Mouse (Mus musculus) adrenal gland, postnatal 10 days (tissue): ENCODE measurements around the gene Pex10. TPM values are rescaled to one million over a fixed set of nuclear protein-coding genes. Genes with fewer than 3 reads are reported as not detected.

Source experiments
- DNase-seq: peaks from one replicate; pipeline ENCODE4 v3.0.0; 2021; ENCODE audit warnings: mixed read lengths
- total RNA-seq, 2 experiments: library from RNA; stranded (reverse); gene quantifications; 2 replicates each; pipeline ENCODE4 v1.2.3; 2021

Gene Pex10
- total RNA-seq, 2 experiments from 2014 or later: 21.8 to 30.1 TPM

DNA sequence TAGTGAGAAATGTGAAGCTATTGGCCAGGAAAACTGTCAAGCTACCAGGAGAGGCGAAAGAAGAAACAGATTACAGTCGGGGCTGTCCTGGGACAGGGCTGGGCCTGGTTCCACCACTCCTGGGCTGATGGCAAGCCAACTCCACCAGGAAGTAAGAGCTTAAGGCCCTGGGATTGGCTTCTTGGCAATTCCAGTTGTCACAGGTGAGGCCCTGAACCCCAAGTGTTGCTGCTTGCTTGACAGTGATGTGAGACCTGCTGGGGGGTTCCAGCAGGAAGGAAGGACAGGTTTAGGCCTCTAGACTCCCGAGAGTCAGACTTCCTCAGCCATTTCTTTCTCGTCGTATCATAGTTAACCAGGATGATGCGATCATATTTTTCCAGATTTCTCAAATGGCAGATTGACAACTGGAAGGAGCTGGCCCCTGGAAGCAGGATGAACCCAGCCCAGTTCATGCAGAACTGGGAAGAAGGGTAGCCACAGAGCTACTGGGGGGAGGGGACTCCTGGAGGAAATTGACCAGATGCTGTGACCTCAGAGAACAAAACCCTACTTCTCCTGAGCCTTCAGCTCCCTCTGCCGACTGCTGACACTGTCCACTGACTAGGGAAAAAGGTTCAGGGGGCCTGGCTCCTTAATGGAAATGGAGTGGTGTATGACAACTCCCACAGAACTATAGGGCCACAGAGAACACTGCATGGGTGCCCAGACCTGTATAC, 26.8 kb downstream of the Pex10 start:
- no peak for DNase-seq

DNA sequence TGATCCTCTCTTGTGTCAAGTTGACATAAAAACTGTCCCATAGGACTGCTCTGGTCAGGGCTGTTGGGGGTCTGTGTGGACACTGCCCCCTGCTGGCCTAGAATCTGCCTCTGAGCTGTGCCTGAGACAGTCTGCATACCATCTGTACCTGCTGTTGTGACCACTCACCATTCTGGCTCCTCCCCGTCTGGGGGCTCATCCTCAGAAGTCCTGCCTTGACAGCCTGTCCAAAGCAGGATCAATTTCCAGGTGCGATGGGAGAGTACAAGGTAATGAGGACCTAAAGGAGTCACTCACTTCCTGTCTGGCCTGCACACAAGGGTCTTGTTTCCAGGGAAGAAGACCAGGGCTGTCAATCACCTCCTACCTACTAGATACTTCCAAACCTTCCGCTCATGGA, 27.7 kb downstream of the Pex10 start:
- peak; percentile 67 for DNase-seq

DNA sequence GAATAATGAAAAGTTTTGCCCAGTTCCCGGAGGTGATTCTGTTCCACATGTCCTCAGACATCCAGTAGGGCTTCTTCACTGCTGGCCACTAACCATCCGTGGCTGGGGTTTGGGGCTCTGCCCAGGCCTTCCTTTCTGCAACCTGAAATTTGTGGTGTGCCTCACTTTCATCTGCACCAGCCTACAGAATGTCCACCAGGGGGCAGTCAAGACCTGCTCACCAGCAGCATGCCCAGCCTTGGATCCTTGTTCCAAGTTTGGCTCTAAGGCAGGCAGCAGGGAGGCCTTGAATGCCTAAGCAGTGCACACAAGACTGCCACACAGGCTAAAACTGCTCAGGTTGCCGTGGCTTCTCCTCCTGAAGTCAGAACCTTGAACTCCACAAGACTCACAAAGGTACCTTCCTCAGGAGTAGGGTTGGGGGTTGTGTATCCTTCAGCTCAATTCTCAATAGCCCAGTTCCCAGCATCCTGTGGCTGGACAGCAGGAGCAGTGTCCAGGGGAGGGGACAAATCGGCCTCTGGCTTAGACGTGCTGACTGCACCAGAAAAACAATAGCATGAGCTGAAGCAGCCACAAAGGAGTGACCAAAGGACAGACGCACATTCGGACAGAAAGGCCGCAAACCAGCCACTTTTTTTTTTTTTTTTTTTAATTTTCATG, 28.6 kb downstream of the Pex10 start:
- peak; percentile 91 for DNase-seq

DNA sequence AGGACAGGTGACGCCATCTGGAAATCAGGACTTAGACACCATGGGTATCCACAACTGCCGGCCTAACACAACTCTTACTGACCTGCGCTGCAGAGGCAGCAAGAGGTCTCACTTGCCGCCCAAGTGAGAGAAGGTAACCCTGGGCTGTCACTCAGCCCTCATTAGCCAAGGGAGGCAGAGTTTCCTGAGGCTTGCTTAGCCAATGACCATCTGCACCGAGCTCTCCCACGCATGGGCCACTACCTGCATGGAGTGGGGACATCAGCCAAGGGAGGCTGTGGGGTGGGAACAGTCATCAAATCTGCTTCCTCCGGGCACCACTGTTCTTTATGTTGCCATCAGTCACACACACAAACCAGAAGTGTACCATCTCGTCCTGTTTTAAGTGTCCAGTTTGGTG, 29.2 kb downstream of the Pex10 start:
- no peak for DNase-seq

DNA sequence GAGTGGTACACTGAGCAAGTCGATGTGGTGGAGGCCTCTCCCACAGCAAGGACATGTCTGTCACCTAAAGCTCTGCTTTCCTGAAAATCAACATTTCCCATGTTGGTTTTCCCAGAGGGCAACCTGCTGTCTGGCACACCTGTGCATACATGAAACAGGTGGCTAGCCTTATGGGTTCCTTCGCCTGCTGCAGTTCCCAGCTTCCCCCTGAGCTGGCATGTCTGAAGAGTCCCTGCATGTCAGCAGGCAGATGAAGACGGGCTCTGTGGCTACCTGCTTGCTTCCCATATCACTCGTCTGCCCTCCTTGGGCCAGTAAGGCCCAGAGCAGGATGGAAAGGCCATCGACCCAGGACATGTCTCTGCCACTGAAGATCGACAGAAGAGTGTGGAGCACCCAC, 30.6 kb downstream of the Pex10 start:
- DNase-seq: no peak

DNA sequence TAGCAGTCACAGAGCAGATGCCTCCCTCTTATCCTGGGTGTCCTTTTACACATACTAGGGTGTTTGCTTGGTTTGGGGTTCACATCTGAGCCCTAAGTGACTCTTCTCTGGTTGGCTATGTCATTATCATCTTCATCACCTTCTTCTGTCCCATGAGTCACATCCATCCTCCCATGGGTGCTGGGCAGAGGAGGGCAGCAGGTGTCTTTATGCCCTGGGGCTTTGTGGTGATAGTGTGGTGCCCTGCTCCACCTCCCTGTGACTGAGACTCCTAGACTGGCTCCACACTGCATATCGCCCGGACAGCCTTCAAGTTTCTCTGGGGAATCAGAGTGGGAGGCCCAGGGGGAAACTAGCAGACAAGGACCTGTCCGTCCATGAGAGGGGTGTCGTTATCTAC, 31.8 kb downstream of the Pex10 start:
- DNase-seq: no peak

DNA sequence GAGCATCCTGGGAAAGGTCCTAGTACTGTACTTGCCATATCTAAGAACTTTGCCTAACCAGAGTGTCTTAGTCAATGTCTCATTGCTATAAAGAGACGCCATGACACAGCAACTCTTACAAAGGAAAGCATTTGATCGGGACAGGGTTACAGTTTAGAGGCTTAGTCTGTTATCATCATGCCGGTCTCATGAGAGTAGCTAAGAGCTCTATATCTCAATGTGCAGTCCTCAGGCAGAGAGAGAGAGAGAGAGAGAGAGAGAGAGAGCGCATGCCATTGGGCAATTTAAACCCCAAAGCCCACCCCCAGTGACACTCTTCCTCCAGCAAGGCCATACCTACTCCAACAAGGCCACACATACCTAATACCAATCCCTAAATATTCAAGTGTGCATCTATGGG, 41.1 kb downstream of the Pex10 start:
- no peak for DNase-seq

DNA sequence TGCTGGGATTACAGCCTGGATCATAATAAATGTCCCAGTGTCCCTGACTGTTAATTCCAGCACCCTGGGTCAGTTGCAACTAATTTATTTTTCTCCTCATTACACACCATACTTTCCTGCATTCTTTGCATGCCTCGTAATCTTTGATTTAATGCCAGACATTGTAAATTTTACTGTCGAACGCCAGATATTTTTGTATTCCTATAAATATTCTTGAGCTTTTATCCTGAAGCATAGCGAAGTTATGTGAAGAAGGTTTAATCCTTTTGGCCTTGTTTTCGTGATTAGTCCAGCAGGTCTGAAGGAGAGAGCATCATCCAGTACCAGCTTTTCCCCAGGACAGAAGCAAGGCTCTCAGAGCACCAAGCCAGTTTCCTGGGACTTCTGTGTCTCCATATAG, 42.7 kb downstream of the Pex10 start:
- DNase-seq: no peak

DNA sequence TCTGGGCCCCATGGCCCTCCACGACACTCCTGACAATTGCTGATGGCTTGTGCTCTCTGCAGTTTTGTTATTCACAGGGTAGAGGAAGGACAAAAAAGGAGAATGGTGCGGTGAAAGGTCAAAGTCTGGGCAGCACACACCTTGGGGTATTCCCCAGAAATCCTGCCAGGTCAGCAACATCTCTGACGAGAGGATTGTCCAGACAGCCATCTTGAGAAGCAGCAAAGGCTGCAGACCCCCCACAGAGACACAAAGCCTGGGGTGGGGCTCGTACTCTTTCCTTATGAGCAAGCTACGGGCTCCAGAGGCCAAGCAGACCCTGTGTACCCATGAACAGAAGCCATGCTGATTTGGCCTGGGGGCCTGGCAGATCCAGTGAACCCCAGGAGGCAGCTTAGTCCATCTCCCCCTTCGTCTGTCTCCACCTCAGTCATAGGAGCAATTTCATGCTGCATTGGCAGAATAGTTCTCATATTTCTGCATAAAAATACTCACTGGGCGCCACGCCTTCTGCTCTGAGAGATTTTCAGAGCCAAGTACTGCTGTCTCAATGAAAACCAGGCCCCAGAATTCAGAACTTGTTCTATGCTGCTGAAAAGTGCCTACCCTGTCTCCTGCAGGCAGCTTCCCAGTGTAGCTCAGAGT, 47.1 kb downstream of the Pex10 start:
- no peak for DNase-seq

DNA sequence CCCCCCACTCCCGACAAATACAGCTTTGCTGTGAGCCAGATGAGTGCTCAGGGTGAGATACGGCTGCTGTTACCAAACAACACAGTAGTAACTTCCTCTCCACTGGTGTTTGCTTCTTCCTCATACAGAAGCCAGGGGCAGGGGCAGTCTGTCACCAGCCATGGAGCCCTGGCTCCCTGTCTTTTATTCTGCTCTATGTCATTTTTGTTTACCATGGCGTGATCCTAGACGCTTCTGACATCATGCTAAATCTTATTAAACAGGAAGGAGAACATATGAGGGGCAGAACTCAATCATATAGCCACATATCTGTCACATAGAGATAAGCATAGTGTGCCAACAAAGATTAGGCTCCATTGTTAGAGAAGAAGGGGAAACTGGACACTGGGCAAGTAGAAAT, 49.8 kb downstream of the Pex10 start:
- DNase-seq: no peak

DNA sequence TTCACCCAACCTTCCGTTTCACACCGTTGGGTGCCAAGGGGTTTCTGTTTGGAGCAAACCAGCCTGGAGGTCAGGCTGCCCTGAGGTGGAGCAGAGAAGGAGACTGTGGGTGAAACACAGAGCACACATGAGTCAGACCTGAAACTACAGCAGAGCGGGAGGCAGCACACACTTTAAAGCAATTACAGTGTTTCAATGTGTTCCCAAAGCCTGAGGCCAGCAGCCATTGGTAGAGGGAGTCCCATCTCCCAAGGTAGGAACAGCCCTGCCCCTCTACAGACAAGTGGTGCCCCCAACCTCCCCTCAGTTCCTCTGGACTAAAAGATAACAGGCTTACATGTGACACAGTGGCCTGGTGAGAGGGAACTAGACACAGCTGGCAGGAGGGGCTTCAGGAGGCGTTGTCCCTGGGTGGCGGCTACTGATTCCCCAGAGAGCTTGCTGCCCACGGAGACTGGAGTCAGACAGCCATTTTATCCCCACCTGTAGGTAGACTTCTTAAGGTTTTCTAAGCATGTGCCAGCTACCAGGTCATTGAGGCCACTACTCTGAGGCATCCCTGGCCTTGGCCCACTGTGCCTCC, 50.7 kb downstream of the Pex10 start:
- DNase-seq: no peak

DNA sequence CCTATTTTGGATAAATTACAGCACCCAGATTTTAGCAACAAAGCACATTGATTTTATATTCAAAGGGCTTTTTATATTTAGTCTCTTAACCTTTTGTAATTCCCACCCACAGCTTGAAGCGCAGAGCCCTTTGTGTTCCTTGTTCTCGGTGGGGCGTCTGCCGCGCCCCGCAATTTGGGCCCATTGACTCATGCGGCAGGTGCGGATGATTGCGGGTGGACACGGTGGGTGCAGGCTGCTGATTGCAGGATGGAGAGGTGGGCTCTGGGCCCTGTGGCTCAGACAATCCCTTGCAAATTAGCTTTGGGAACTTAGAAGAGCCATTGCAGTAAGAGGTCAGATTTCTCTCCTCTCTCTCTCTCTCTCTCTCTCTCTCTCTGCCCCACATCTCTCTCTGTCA, 51.5 kb downstream of the Pex10 start:
- DNase-seq: no peak

DNA sequence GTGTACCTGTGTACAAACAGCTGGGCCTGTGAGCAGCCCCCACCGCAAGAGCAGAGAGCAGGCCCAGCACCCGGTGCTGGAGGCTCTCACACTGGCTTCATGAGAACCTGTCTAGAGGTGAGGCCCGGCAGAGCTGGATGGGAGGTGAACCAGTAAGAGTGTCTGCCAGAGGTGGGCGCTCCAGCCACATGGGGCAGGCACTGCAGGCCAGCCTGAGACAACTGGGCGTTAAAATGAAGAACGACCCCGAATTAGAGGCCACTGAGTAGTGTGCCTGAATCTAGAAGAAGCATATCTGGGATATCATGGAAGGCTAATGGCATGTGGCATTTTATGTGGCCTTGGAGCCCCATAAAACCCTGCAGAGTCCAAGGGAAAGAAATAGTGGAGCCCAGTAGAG, 53.2 kb downstream of the Pex10 start:
- DNase-seq: no peak

DNA sequence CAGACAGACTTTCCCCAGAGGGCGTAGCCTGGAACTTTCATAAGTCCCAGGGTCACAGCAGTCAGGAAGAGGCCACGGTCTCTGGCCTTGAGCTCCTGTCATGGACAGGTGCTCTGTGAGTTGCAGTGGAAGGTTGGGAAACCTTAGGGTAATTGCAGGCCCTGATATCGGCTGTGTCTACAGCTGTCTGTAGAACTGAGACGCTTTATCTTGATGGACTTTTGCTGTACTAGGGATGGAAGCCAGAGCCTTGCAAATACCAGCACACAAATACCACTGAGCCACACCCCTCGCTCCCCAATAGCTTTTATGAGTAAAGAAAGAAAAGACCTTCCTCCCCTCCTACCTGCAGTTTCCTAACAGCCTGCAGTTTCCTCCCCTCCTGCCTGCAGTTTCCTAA, 53.8 kb downstream of the Pex10 start:
- no peak for DNase-seq

DNA sequence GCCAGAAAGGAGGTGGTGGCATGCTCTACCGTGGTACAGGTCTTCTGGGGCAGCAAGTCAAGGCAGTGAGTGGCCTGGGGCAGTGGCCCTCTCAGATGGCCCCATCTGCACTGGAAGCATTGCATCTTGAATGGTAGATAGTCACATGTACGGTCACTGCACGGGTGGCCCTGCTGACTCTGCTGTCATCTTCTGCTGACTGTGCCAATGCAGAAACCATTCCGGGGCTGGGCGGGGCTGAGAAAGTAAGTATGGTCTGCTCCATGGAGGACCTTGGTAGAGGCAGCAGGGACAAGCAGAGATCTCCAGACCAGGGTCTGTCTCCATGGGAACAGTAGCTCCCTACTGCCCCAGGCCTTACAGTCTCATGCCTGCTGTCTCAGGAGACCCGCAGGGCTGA, 54.4 kb downstream of the Pex10 start:
- DNase-seq: no peak

Other genes with a start within 250 kb of the Pex10 start
- gene Ttc34, start 229.6 kb upstream of the Pex10 start, total RNA-seq: under 1 TPM; 0.12 to 0.42 TPM
- under 1 TPM; 0.24 to 0.45 TPM for gene Mmel1, start 197.4 kb upstream of the Pex10 start, total RNA-seq
- gene Fam213b, start 167.9 kb upstream of the Pex10 start, total RNA-seq: 10 to 100 TPM; 37.8 to 44.3 TPM
- 10 to 100 TPM in 1 of 2 experiments, 1 to 10 TPM in 1; 8.1 to 12.7 TPM for gene Tnfrsf14, start 138.5 kb upstream of the Pex10 start, total RNA-seq
- under 1 TPM in 1 of 2 experiments, not detected in 1; 0.76 TPM for gene Hes5, start 106.1 kb upstream of the Pex10 start, total RNA-seq
- 10 to 100 TPM; 23.1 to 35.2 TPM for gene Pank4, start 102.9 kb upstream of the Pex10 start, total RNA-seq
- under 1 TPM; 0.27 to 0.79 TPM for gene Plch2, start 10.2 kb upstream of the Pex10 start, total RNA-seq
- gene Rer1, start 19.4 kb downstream of the Pex10 start, total RNA-seq: 10 to 100 TPM; 91.2 to 93.1 TPM
- 10 to 100 TPM in 1 of 2 experiments, 1 to 10 TPM in 1; 7.0 to 11.2 TPM for gene Morn1, start 19.6 kb downstream of the Pex10 start, total RNA-seq
- 10 to 100 TPM; 65.3 to 80.4 TPM for gene Ski, start 155.6 kb downstream of the Pex10 start, total RNA-seq
- 10 to 100 TPM; 41.1 to 47.3 TPM for gene Faap20, start 182.8 kb downstream of the Pex10 start, total RNA-seq